Comparison of ENCODE assay signal across 23 mouse cellular contexts in genomic region chr2:126735339-126736073, GRCm38 (mm10). TPM values are rescaled to one million over a fixed set of nuclear protein-coding genes. Genes with fewer than 3 reads are reported as not detected.
DNase-seq lines count a peak whose midpoint lies in the region; ATAC-seq and TF ChIP-seq lines count a peak whose summit lies in the region.
"Had no signal": no experiment of that assay in that cellular context is flagged by ENCODE, and none has a peak within 500 bp of the region (broad histone marks: within the 10 kb centered on the region; RNA-seq: fewer than 3 reads in every experiment).

No protein-coding gene starts in this region.

- no peaks in the 10 kb centered on the region for H3K27me3 ChIP-seq in intestine, postnatal 0 days (replicated peaks; ENCODE audit: control insufficient read depth, insufficient read depth, low read length)
- H3K27me3 ChIP-seq in intestine, embryonic 16.5 days (replicated peaks; ENCODE audit: control insufficient read depth, insufficient read depth, low read length): no peaks in the 10 kb centered on the region
- H3K27me3 ChIP-seq: embryonic facial prominence, embryonic 13.5 days; heart, embryonic 13.5 days; intestine, embryonic 15.5 days; limb, embryonic 15.5 days; liver, embryonic 15.5 days; megakaryocyte, embryonic 14.5 days had no signal

- peak; percentile 5 to 9 for DNase-seq in cerebellum, adult 18-20 months
- DNase-seq in cerebellum, adult 11 months: no peak
- DNase-seq in brain, embryonic 14.5 days (ENCODE audit: low read depth): peak; percentile 80
- DNase-seq in layer of hippocampus, postnatal 36 days: peak; percentile 26 to 41
- DNase-seq in left cerebral cortex, postnatal 10 days (ENCODE audit: extremely low spot score in 1 of 2, low spot score in 2 of 2): no peak
- DNase-seq in neural tube, embryonic 10.5 days (ENCODE audit: extremely low spot score, low spot score): no peak
- DNase-seq: adrenal gland, postnatal 25 days; cerebellum, adult 8-10 months; heart, postnatal 36 days; lung, postnatal 14 days; right cerebral cortex, postnatal 25 days; thymus, adult 2 months had no signal

- no peak overlapping the region for H3K4me2 ChIP-seq in intestine, postnatal 0 days (replicated peaks; ENCODE audit: low read depth)
- H3K4me2 ChIP-seq in intestine, embryonic 16.5 days (ENCODE audit: low read depth, low read length): no peak overlapping the region
- H3K4me2 ChIP-seq: embryonic facial prominence, embryonic 13.5 days; heart, embryonic 13.5 days; hindbrain, embryonic 14.5 days; intestine, embryonic 15.5 days; limb, embryonic 15.5 days; liver, embryonic 15.5 days had no signal

- no peaks in the 10 kb centered on the region for H3K4me1 ChIP-seq in intestine, postnatal 0 days (replicated peaks; ENCODE audit: control insufficient read depth, insufficient read depth, low read length)
- H3K4me1 ChIP-seq in intestine, embryonic 16.5 days (ENCODE audit: control insufficient read depth, insufficient read depth, low read length): no peaks in the 10 kb centered on the region
- H3K4me1 ChIP-seq: embryonic facial prominence, embryonic 13.5 days; heart, embryonic 13.5 days; intestine, embryonic 15.5 days; limb, embryonic 15.5 days; liver, embryonic 15.5 days had no signal

- no peak for ATAC-seq in intestine, postnatal 0 days
- no peak for ATAC-seq in intestine, embryonic 16.5 days
- ATAC-seq: CD4-positive, CD25-positive, alpha-beta regulatory T cell, adult 4 months; intestine, embryonic 15.5 days had no signal

- H3K4me3 ChIP-seq in intestine, postnatal 0 days (ENCODE audit: low read depth, low read length): no peak overlapping the region
- no peak overlapping the region for H3K4me3 ChIP-seq in intestine, embryonic 16.5 days (ENCODE audit: low read length)
- H3K4me3 ChIP-seq: embryonic facial prominence, embryonic 13.5 days; heart, embryonic 13.5 days; intestine, embryonic 15.5 days; limb, embryonic 15.5 days; liver, embryonic 15.5 days; megakaryocyte, embryonic 14.5 days had no signal

- no peak overlapping the region for H3K27ac ChIP-seq in intestine, postnatal 0 days (ENCODE audit: low read depth, low read length)
- H3K27ac ChIP-seq in intestine, embryonic 16.5 days (ENCODE audit: low read length): no peak overlapping the region
- H3K27ac ChIP-seq: embryonic facial prominence, embryonic 13.5 days; heart, embryonic 13.5 days; hindbrain, embryonic 14.5 days; intestine, embryonic 15.5 days; limb, embryonic 15.5 days; liver, embryonic 15.5 days had no signal

- WGBS in intestine, postnatal 0 days: 82% methylated on average over 6 of the region's 6 CpGs
- 87% methylated on average over 6 of the region's 6 CpGs for WGBS in intestine, embryonic 16.5 days

- no peak overlapping the region for H3K9ac ChIP-seq in intestine, postnatal 0 days (ENCODE audit: low read depth, low read length)
- H3K9ac ChIP-seq in intestine, embryonic 16.5 days (ENCODE audit: low read depth, low read length): no peak overlapping the region
- H3K9ac ChIP-seq: embryonic facial prominence, embryonic 13.5 days; heart, embryonic 13.5 days; hindbrain, embryonic 14.5 days; intestine, embryonic 15.5 days; limb, embryonic 15.5 days; liver, embryonic 15.5 days had no signal

- H3K36me3 ChIP-seq in intestine, postnatal 0 days (ENCODE audit: control insufficient read depth, insufficient read depth): peaks cover 56% of the 10 kb centered on the region
- no peaks in the 10 kb centered on the region for H3K36me3 ChIP-seq in intestine, embryonic 16.5 days (ENCODE audit: control insufficient read depth, insufficient read depth, low read length)

- no peaks in the 10 kb centered on the region for H3K9me3 ChIP-seq in intestine, postnatal 0 days (ENCODE audit: control insufficient read depth)
- no peaks in the 10 kb centered on the region for H3K9me3 ChIP-seq in intestine, embryonic 16.5 days (ENCODE audit: control insufficient read depth, low read length)
- H3K9me3 ChIP-seq: embryonic facial prominence, embryonic 13.5 days; G1E; heart, embryonic 13.5 days; intestine, embryonic 15.5 days; limb, embryonic 15.5 days; liver, embryonic 15.5 days; megakaryocyte, embryonic 14.5 days had no signal

- no peak for TF ChIP-seq POLR2A in brain, embryonic 14.5 days (IDR thresholded peaks at IDR 0.05; ENCODE audit: borderline replicate concordance, extremely low read depth, insufficient read depth, insufficient read length, poor library complexity, severe bottlenecking)

- 0 out of 2 replicates have a peak, but pooled peaks have one; percentile 17 for TF ChIP-seq CTCF in intestine, postnatal 0 days (IDR thresholded peaks at IDR 0.05; ENCODE audit: low read depth)
- no peak for TF ChIP-seq CTCF in brain, embryonic 14.5 days (IDR thresholded peaks at IDR 0.05; ENCODE audit: borderline replicate concordance, extremely low read depth, insufficient read depth, insufficient read length)

- intact Hi-C loops in left cerebral cortex, postnatal 10 days (cut with DNase I): loop anchor here (10.0 kb wide), 1 partner anchor 279 kb away; no protein-coding TSS in a partner anchor

RNA-seq across cellular contexts. Expression of gene Usp8, which starts 28.4 kb away (rescaled TPM):
- 17.7 and 18.0 TPM in 2 replicates for polyA plus RNA-seq in intestine, postnatal 0 days (2015; fragmentation: Nextera tagmentation; extraction: Ambion mirVana)
- polyA plus RNA-seq in intestine, embryonic 16.5 days (2015; fragmentation: Nextera tagmentation; extraction: Ambion mirVana): 33.2 and 33.6 TPM in 2 replicates
- 28.0 and 28.8 TPM in 2 replicates for polyA plus RNA-seq in brain, embryonic 14.5 days (2012; rRNA removed)
- total RNA-seq in layer of hippocampus, postnatal 36 days (2021): 10 to 100 TPM; 49.9 to 52.4 TPM
- total RNA-seq in left cerebral cortex, postnatal 10 days (2021): 10 to 100 TPM; 30.7 to 35.8 TPM

RNA-seq across cellular contexts. Expression of gene Usp50, which starts 47.8 kb away (rescaled TPM):
- 2.0 and 2.3 TPM in 2 replicates for polyA plus RNA-seq in intestine, postnatal 0 days (2015; fragmentation: Nextera tagmentation; extraction: Ambion mirVana)
- 1.4 and 1.5 TPM in 2 replicates for polyA plus RNA-seq in intestine, embryonic 16.5 days (2015; fragmentation: Nextera tagmentation; extraction: Ambion mirVana)
- 1.4 and 1.9 TPM in 2 replicates for polyA plus RNA-seq in brain, embryonic 14.5 days (2012; rRNA removed)
- 1 to 10 TPM; 2.9 to 3.2 TPM for total RNA-seq in layer of hippocampus, postnatal 36 days (2021)
- total RNA-seq in left cerebral cortex, postnatal 10 days (2021): not detected
- total RNA-seq: adrenal gland, postnatal 25 days; heart, postnatal 36 days had no signal

RNA-seq across cellular contexts. Expression of gene Gabpb1, which starts 59.4 kb away (rescaled TPM):
- 13.8 and 14.7 TPM in 2 replicates for polyA plus RNA-seq in intestine, postnatal 0 days (2015; fragmentation: Nextera tagmentation; extraction: Ambion mirVana)
- polyA plus RNA-seq in intestine, embryonic 16.5 days (2015; fragmentation: Nextera tagmentation; extraction: Ambion mirVana): 31.5 and 33.1 TPM in 2 replicates
- 37.6 and 41.9 TPM in 2 replicates for polyA plus RNA-seq in brain, embryonic 14.5 days (2012; rRNA removed)
- total RNA-seq in layer of hippocampus, postnatal 36 days (2021): 10 to 100 TPM; 17.1 to 23.0 TPM
- total RNA-seq in left cerebral cortex, postnatal 10 days (2021): 10 to 100 TPM; 21.2 to 22.5 TPM

Comparison
In these comparisons a context has a peak if more than half of its experiments do, and no peak if none do; other contexts are left out.
1. DNase-seq: peak in cerebellum, adult 18-20 months (2 of 2), brain, embryonic 14.5 days (single experiment) and layer of hippocampus, postnatal 36 days (2 of 2); none in cerebellum, adult 11 months (single experiment), left cerebral cortex, postnatal 10 days (0 of 2) and neural tube, embryonic 10.5 days (single experiment).